Mouse (Mus musculus) liver, adult (tissue): Measurements from ENCODE around the gene Rap1gap.

Source experiments
- GATA4 ChIP-seq: IDR thresholded peaks from 2 replicates; pipeline ENCODE4 v1.6.1; 2014; ENCODE audit warnings: mild to moderate bottlenecking, low read length; ENCODE audit not compliant: insufficient replicate concordance

Gene Rap1gap

DNA sequence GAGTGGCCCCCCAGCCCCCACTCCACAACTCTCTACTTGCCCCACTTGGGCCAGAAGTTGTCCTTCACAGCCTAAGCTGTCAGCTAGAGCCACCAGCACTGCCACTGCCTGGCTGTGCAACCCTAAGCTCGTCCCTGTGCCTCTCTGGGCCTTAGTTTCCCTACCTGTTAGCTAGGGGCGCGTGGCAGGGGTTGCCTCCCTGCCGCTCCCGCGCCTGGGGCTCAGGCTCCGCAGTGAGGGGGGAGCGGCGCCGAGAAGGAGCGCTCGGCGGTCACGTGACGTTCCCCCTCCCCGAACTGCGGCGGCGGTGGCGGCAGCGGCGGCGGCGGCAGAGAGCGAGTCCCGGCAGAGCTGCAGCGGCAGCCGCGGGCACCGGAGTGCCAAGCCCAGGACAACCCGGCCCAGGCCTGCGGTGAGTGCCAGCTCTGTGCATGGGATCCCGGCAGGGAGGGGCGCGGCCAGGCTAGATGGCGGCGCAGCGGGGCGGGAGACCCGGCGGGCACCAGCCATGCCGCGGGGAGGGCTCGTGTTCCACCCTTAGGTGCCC, at the start of gene Rap1gap:
Rap1gap (plus strand) TSS at position 294 of the 547 bp plus-strand sequence.
- TF ChIP-seq GATA4, result no peak

DNA sequence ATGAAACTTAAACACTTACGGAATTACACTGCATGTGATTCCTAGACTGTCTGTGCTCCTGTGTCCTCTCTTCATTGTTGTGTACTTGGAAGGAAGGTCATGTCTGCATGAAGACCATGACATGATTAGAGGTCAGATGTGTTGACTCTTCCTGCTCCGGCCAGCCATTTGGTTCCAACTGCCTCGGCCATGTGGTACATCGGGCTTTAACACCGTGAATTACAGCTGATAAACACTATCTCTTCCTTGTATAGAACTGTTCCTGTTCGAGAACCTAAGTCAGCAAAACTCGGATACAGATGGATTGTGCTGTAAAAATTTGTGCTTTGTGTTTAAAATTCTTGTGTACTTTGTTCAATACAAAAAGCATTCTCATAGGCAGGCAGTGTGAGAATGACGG, 41.7 kb upstream of the Rap1gap start:
- peak; percentile 64; the same call in 1 of the 2 replicates for TF ChIP-seq GATA4

DNA sequence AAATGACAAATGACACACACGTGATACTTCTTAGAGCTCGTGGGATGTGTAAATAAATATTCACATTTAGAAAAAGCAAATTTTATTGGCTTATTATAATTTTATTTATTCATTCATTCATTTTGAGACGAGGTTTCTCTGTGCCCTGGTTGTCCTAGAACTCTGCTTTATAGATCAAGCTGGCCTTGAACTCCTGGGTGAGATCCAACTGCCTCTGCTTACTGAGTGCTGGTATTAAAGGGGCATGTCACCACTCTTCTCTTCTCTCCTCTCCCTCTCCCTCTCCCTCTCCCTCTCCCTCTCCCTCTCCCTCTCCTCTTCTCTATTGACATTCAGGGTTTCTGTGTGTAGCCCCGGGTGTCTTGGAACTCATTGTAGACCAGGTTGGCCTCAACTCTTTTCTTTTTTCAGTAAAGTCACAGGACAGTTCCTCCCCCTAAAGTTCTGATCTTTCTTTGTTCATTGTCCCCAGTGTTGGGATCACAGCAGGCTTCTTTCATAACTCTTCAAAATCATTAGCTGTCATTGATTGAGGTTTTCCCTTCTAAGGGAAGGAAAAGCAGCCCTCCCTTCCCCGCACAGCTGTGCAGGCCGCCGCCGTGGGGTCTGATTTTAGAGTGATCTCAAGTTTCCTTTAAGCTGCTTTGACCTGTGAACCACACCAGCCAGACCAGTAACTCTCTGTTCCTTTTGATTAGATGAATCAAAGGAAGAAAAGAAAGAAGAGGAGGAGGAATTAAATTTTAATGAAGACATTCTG, 36.9 kb upstream of the Rap1gap start:
- TF ChIP-seq GATA4, result no peak

DNA sequence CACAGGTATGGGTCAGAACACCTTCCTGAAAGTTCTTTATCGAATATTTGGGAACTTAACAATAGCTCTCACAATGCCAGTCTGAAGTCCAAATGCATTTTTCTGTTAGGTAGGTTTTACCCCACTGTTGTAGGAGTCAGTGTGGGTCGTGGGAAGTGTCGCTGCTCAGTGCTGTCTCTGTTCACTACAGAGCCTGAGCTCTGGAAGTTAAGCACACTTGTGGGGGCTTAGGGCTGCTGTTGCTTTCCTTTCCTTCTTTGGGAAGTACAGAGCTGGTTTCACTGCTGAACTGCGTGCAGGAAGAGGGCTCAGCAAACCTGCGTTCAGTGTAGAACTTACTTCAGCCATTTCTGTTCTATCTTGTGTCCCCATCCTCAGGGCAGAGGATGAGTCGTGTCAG, 36.1 kb upstream of the Rap1gap start:
- no peak for TF ChIP-seq GATA4

DNA sequence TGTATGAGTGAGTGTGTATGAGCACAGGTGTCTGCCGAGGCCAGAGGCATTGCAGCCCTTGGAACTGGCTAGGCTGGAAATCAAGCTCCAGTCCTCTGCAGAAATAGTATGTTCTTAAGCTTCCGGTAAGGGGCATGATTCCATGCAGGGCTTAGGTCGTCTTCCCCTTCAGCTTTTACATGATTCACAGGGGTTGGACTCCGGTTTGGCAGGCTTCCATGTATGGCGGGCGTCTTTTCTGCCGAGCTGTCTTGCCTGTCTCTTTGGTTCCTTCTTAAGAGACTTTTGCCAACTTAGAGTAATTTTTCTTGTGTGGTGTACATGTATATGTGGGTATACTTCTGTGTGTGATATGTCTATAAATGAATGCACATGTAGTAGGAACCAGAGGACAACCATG, 35.2 kb upstream of the Rap1gap start:
- TF ChIP-seq GATA4, result no peak

DNA sequence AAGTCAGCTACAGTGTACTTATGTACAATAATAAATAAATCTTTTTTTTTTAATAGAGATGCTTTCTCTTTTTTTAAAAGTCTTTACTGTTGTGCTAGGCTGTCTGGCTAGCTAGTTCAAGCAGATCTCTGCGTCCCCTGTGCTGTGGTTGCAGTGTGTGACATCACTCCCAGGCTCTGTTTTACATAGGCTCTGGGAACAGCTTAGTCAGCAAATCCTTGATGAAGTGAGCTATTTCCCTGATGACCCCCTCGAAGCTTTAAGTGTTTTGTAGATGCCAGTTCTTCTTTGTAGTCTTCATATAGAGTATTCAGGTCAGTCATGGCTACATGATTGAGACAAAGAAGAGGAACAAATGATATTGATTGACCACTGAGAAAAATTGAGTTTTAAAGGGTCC, 34.4 kb upstream of the Rap1gap start:
- TF ChIP-seq GATA4, result no peak

DNA sequence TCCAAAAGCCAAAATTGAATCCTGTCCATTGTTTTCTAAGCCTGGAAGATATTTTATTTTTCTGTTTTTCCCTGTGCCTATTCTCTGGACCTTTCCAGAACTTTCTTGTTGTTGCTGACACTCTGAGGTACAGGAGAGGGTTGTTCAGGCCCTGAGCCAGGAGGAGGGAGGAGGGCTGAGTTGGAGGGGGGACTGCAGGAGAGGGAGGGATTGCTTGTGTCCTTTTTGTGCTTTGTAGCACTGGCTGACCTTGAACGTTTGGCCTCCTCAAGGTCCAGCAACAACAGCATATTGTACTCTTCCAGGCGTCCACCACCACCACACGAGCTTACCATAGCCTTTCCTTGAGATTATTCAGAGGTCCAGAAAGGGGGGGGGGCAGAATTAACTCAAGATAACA, 32.9 kb upstream of the Rap1gap start:
- no peak for TF ChIP-seq GATA4

DNA sequence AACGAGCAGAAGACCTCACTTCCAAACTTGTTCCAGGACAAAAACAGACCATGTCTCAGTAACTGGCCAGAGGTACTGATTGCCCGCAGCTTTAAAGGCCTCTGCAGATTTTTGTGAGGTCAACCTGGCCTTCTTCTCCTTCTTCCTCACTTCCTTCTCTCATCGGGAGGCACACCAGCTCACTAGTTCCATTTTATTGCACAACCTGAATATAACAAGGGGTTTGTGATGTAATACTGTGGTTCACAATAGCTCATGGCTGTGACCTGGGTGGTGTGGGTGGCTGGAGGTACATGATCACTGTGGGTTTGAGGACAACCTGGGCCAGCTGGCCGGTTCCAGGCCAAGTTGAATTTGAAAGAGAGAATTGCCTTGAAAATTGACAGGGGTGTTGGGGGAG, 31.1 kb upstream of the Rap1gap start:
- no peak for TF ChIP-seq GATA4

DNA sequence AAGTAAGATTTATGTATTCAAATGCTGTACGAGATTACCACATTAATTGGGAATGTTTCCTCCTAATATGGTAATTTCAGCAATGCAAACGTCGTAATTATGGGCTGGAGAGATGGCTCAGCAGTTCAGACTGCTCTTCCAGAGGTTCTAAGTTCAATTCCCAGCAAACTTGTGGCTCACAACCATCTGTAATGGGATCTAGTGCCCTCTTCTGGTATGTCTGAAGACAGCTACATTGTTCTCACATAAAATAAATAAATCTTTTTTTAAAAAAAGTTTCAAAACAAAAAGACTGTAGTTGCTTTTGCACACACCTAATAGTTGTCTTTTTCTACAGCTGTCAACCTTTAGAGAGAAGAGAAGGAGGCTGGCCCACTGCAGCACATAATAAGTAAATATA, 27.9 kb upstream of the Rap1gap start:
- TF ChIP-seq GATA4, result no peak

DNA sequence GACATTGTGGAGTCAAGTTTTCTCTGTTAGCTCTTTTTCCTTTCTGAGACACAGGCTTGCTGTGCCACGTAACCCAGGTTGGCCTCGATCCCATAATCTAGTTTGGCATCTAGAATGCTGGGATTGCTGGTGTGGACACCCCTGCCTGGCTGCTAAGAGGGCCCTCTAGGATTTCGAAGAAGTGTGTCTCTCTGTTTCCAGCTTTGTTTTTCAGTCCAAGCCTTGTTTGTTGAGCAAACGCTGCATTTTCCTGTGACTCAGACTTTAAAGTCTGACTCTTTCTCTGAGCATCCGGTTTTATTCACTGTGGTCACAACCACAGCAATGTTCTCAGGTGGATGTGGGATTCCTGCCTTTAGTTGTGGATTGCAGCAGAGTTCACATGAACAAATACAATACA, 23.0 kb upstream of the Rap1gap start:
- no peak for TF ChIP-seq GATA4

DNA sequence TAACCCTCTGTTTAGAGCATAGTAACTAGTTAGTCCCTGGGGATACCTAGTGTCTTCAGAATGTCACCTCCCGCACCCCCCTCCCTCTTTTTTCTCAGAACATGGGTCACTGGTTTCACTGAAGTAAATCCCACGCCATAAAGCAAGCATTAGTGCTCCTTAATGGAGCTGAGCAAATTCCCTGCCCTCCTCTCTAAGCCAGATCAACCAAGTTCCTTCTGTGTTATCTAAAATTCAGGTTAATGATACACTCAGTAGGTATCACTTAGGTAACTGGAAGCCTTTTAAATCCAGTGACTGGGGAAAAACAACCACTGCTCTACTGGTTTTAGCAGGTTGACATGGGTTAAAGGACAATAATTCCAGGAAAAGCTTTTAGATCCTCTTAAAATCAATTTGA, 22.4 kb upstream of the Rap1gap start:
- TF ChIP-seq GATA4, result no peak

DNA sequence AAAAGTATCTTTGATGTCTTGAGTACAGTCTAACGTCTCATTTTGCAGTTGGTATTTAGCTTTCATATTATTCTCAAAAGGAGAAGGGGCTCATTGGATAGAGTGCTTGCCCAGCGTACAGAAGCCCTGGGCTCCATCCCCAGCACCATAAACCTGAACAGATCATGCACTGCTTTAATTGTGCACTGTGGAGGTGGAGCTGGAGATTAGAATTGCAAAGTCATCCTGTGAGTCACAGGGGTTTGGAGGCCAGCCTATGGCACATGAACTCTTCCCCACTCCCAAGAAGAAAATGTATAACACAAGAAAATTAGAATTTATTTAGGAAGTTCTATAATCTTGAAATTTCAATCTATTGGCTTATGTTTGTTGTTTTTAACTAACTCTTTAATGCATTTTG, 21.1 kb upstream of the Rap1gap start:
- TF ChIP-seq GATA4, result no peak

DNA sequence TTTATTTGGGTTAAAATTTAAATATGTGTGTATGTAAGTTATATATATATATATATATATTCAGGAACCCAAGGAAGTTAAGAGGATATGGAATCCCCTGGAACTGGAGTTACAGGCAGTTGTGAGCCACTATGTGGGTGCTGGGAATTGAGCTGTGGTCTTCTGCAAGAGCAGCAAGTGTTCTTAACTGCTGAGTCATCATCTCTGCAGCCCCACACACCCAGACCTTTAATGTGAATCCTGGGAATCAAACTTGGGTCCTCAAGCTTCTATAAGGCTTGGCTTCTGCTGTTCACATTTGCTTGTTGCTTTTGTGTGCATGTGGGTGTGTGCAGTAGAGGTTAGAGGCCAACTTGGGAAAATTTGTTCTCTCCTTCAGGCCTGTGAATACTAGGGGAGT, 18.3 kb upstream of the Rap1gap start:
- TF ChIP-seq GATA4, result no peak

DNA sequence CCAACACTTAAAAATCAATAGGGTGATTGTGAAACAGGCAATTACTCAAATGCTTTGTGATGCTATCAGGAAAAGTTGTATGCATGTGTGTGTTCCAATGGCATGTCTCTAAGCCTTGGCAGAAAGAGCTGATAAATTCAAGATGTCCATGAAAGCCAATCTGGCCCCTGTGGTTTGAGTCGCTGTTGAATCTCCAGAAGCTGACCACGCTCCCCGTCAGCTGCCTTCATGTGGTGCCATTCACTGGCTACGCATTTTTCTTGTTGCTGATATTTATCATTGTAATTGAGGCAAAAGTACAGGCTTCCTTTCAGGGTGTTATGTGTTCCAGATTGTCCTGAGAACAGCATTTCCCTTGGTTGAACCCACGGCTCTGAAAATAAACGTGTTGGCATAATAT, 16.9 kb upstream of the Rap1gap start:
- no peak for TF ChIP-seq GATA4

DNA sequence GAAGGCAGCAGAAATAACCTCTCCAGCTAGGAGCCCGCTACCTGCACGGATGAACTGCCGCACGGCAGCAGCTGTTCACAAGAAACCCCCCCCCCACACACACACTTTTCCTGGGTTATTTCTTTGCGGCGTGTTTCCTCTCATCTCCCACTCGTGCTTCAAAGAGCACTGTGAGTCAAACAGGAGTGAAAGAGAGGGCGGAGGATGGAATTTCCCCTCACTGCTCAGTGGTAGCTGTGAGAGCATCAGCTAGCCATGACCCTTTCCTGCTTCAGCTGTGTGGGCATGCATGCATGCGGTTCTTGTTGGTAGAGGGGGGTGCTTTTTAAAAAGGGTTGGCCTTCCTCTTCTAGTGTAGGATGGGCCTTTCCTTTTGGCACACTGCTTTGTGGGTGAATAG, 16.3 kb upstream of the Rap1gap start:
- no peak for TF ChIP-seq GATA4

DNA sequence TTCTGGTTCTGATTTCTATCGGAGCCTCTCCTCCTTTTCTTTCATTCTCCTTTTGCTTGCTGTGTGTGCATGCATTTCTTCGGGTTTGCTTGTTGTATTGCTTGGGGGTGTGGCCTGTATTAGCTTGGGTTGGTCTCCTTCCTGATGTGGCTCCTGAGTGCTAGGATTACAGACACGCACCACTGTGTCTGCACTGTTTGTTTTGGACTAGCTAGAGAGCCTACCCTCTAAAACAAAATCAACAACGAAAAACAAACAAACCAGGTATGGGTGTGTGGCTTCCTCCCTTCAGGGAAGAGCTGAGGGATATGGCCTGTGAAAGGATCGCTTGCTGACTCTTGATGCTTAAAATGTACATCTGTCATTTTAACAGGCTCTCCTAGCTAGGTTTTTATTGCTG, 13.6 kb upstream of the Rap1gap start:
- no peak for TF ChIP-seq GATA4

DNA sequence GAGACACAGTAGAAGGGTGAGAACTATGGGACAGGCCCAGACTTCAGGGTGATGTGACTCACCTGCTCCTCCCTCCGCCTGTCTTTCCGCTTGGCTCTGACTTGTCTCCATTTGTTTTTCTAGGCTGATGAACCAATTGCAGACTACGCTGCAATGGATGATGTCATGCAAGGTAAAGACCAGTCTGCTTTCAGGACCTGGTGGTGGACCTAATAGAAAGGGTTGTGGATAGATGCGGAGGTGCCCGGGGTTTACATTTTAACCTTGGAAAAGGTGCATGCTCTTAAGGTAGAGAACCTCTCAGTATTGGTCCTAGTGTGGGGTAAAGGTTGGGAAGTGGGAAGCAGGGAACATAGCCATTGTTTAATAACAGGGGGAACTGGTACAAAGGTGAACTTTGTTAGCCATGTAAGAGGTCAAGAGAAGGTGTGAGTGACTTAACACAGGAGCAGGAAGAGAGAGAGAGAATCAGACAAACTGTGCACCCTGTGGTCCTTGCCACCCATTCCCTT, 11.6 kb upstream of the Rap1gap start:
- TF ChIP-seq GATA4, result no peak

DNA sequence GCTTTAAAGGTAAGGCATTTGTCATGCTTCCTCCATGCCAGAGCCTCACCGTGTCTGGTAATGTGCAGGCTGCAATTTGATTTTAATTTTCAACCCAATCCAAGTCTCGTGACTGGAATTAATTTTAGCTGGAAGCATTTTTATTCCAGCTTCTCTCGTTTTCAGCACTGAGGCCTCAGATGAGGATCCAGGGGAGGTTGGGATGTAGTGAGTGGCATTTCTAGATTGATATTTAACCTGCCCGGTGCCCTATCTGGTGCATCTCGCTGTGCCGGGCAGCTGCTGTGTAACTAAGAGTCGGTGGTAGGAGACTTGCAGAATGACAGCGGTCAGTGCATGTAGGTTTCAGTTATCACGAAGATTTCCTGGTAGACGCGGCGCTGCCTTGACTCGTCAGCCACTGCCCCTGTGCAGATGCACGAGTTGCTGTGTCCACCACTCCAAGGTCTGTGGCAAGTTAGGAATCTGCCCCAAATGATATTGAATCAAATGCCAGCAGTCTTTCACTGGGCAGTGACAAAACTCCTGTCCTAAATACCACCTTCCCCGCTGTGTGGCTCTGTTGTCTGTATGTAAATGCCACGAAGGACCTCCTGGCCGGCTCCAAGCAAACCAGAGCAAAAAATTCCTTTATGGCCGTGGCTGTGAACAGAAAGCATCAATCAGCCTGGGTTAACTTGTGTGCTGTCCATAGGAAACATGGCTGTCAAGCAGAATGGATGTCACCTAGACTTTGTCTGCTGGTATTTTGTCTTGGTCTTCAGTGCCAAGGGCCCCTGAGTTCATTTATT, 9.1 kb upstream of the Rap1gap start:
- no peak for TF ChIP-seq GATA4
